Mouse (Mus musculus) ovary, postnatal 36 days (tissue): ENCODE measurements around the gene Ppm1d.

Source experiments
- DNase-seq: peaks from one replicate; pipeline ENCODE4 v3.0.0; 2022; ENCODE audit warnings: low spot score, mixed read lengths

Ppm1d gene

GRCm38 (mm10) chr11:85310713-85311574 is at the start of gene Ppm1d:
Ppm1d (plus strand) TSS chr11:85311244.
- peak; percentile 95 for DNase-seq

- no peak for DNase-seq
These were observed 46.4 kb upstream of the Ppm1d start for GRCm38 (mm10) chr11:85264635-85265034.

- DNase-seq, result no peak
These were observed 43.7 kb upstream of the Ppm1d start for GRCm38 (mm10) chr11:85267393-85267792.

GRCm38 (mm10) chr11:85270631-85271030 is 40.4 kb upstream of the Ppm1d start:
- DNase-seq, result no peak

GRCm38 (mm10) chr11:85273299-85273698 is 37.7 kb upstream of the Ppm1d start:
- DNase-seq, result no peak

- no peak for DNase-seq
These were observed 35.9 kb upstream of the Ppm1d start for GRCm38 (mm10) chr11:85275151-85275550.

- no peak for DNase-seq
These were observed 33.4 kb upstream of the Ppm1d start for GRCm38 (mm10) chr11:85277609-85278008.

- DNase-seq, result no peak
These were observed 32.9 kb upstream of the Ppm1d start for GRCm38 (mm10) chr11:85278175-85278574.

GRCm38 (mm10) chr11:85281219-85281878 is 29.7 kb upstream of the Ppm1d start:
- DNase-seq, result no peak

- no peak for DNase-seq
These were observed 13.1 kb upstream of the Ppm1d start for GRCm38 (mm10) chr11:85297953-85298352.

GRCm38 (mm10) chr11:85299880-85300279 is 11.2 kb upstream of the Ppm1d start:
- no peak for DNase-seq

- no peak for DNase-seq
These were observed 9.9 kb upstream of the Ppm1d start for GRCm38 (mm10) chr11:85301161-85301560.

- no peak for DNase-seq
These were observed 9.2 kb upstream of the Ppm1d start for GRCm38 (mm10) chr11:85301836-85302235.

- DNase-seq, result no peak
These were observed 4.3 kb upstream of the Ppm1d start for GRCm38 (mm10) chr11:85306577-85307260.

- DNase-seq, result no peak
These were observed 2.2 kb upstream of the Ppm1d start for GRCm38 (mm10) chr11:85308799-85309198.

- no peak for DNase-seq
These were observed 684 bp upstream of the Ppm1d start for GRCm38 (mm10) chr11:85310407-85310712.

GRCm38 (mm10) chr11:85311645-85312490 is 824 bp downstream of the Ppm1d start:
- DNase-seq, result peak; percentile 41

GRCm38 (mm10) chr11:85312818-85313217 is 1.8 kb downstream of the Ppm1d start:
- no peak for DNase-seq

- DNase-seq, result no peak
These were observed 2.3 kb downstream of the Ppm1d start for GRCm38 (mm10) chr11:85313361-85313760.

GRCm38 (mm10) chr11:85323567-85324330 is 12.7 kb downstream of the Ppm1d start:
- DNase-seq, result no peak

GRCm38 (mm10) chr11:85328717-85329116 is 17.7 kb downstream of the Ppm1d start:
- DNase-seq, result no peak
